Mouse (Mus musculus) cerebellum, adult 18-20 months (tissue): ENCODE measurements around the gene Isca2.

Source experiments
- DNase-seq, 2 experiments: peaks; one replicate each; pipeline ENCODE4 v3.0.0; 2021

The Isca2 gene

GRCm38 (mm10) chr12:84772726-84773441 lies at the start of gene Isca2, which contains the start of gene Npc2:
TSS of gene Isca2 (plus strand) at chr12:84773251.
TSS of gene Npc2 (minus strand) at chr12:84773152.
- DNase-seq: peak; percentile 94 to 98

GRCm38 (mm10) chr12:84726391-84726790 lies 46.7 kb upstream of the Isca2 start:
- DNase-seq: no peak

- no peak for DNase-seq
These were observed 46.1 kb upstream of the Isca2 start for GRCm38 (mm10) chr12:84726986-84727385.

- no peak for DNase-seq
These were observed 45.6 kb upstream of the Isca2 start for GRCm38 (mm10) chr12:84727434-84727833.

- DNase-seq: no peak
These were observed 44.6 kb upstream of the Isca2 start for GRCm38 (mm10) chr12:84728421-84728820.

GRCm38 (mm10) chr12:84733366-84733765 lies 39.7 kb upstream of the Isca2 start:
- no peak for DNase-seq

GRCm38 (mm10) chr12:84743496-84743895 lies 29.6 kb upstream of the Isca2 start:
- no peak for DNase-seq

- no peak for DNase-seq
These were observed 27.4 kb upstream of the Isca2 start for GRCm38 (mm10) chr12:84745700-84746099.

GRCm38 (mm10) chr12:84748134-84748533 lies 24.9 kb upstream of the Isca2 start:
- DNase-seq: no peak

GRCm38 (mm10) chr12:84750661-84751060 lies 22.4 kb upstream of the Isca2 start:
- no peak for DNase-seq

GRCm38 (mm10) chr12:84752131-84752977 lies 20.7 kb upstream of the Isca2 start:
- peak; percentile 56 to 69 for DNase-seq

GRCm38 (mm10) chr12:84755008-84755695 lies 17.9 kb upstream of the Isca2 start:
- peak; percentile 57 to 73 for DNase-seq

- no peak for DNase-seq
These were observed 17.0 kb upstream of the Isca2 start for GRCm38 (mm10) chr12:84756016-84756415.

- no peak for DNase-seq
These were observed 14.0 kb upstream of the Isca2 start for GRCm38 (mm10) chr12:84759063-84759462.

- DNase-seq: no peak
These were observed 10.5 kb upstream of the Isca2 start for GRCm38 (mm10) chr12:84762532-84762931.

- no peak for DNase-seq
These were observed 9.4 kb upstream of the Isca2 start for GRCm38 (mm10) chr12:84763577-84764218.

- DNase-seq: no peak
These were observed 8.3 kb upstream of the Isca2 start for GRCm38 (mm10) chr12:84764756-84765155.

- DNase-seq: no peak
These were observed 7.5 kb upstream of the Isca2 start for GRCm38 (mm10) chr12:84765506-84765905.

- DNase-seq: no peak
These were observed 6.8 kb upstream of the Isca2 start for GRCm38 (mm10) chr12:84766113-84766735.

- no peak for DNase-seq
These were observed 5.5 kb upstream of the Isca2 start for GRCm38 (mm10) chr12:84767510-84767909.

GRCm38 (mm10) chr12:84769624-84770023 lies 3.4 kb upstream of the Isca2 start:
- no peak for DNase-seq

GRCm38 (mm10) chr12:84771981-84772520 lies 1.0 kb upstream of the Isca2 start:
- no peak for DNase-seq
